Mouse (Mus musculus) lung, postnatal 0 days (tissue): ENCODE data around the gene Sgsm3.

Experiments
- CTCF ChIP-seq: IDR thresholded peaks from 2 replicates; pipeline ENCODE4 v1.5.1; 2016; ENCODE audit warnings: antibody characterized with exemption, mild to moderate bottlenecking
- EP300 ChIP-seq: IDR thresholded peaks from 2 replicates; pipeline ENCODE4 v1.6.1; 2016; ENCODE audit warnings: antibody characterized with exemption, mild to moderate bottlenecking, control low read depth

DNA sequence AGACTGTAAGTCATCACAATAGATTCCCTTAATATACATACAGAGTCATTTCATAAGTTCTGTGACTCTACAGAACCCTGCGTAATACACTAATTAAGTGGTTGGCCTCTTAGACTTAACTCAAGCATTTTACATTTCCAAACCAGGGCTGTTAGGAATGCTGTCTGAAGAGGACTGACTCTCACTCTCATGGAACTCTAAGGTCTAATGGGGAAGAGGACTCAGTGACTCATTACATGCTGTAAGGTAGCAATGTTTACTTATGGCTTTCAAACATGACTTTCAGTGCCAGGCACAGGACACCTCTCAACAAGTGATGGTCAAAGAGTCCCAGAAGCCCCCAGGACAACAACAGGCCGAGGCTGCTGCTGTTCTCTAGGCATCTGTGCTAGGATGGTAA lies 77.9 kb downstream of the Sgsm3 start:
- no peak for TF ChIP-seq CTCF
- peak; percentile 72 for TF ChIP-seq EP300
